In genomic region chr19:43851996-43852630, GRCm38 (mm10) we compare ENCODE assay signal across 11 mouse cellular contexts.
DNase-seq lines count a peak whose midpoint lies in the region; ATAC-seq and TF ChIP-seq lines count a peak whose summit lies in the region.
"Had no signal": no experiment of that assay in that cellular context is flagged by ENCODE, and none has a peak within 500 bp of the region (broad histone marks: within the 10 kb centered on the region; RNA-seq: fewer than 3 reads in every experiment).

No protein-coding gene starts in this region.

- no peaks in the 10 kb centered on the region for H3K9me3 ChIP-seq in liver, postnatal 0 days (ENCODE audit: low read length)
- no peaks in the 10 kb centered on the region for H3K9me3 ChIP-seq in liver, embryonic 12.5 days (replicated peaks)

- no peak overlapping the region for H3K27ac ChIP-seq in liver, postnatal 0 days (ENCODE audit: low read depth)
- no peak overlapping the region for H3K27ac ChIP-seq in liver, embryonic 12.5 days
- H3K27ac ChIP-seq: heart, adult 2 months; kidney, postnatal 0 days had no signal

- H3K9ac ChIP-seq in liver, postnatal 0 days (replicated peaks), result no peak overlapping the region
- no peak overlapping the region for H3K9ac ChIP-seq in liver, embryonic 12.5 days

- no peak overlapping the region for H3K4me3 ChIP-seq in liver, postnatal 0 days (ENCODE audit: low read depth, low read length)
- H3K4me3 ChIP-seq in liver, embryonic 12.5 days, result no peak overlapping the region
- H3K4me3 ChIP-seq: heart, adult 2 months had no signal

- peak; percentile 7; the same call in 1 of the 2 replicates for TF ChIP-seq CTCF in liver, postnatal 0 days (IDR thresholded peaks at IDR 0.05; ENCODE audit: low read depth)

- no peak overlapping the region for H3K4me2 ChIP-seq in liver, postnatal 0 days (ENCODE audit: low read depth, low read length)
- H3K4me2 ChIP-seq in liver, embryonic 12.5 days, result no peak overlapping the region

- peaks cover 60% of the 10 kb centered on the region for H3K36me3 ChIP-seq in liver, postnatal 0 days (replicated peaks; ENCODE audit: insufficient read depth, low read length)
- H3K36me3 ChIP-seq in liver, embryonic 12.5 days, result peaks cover 66% of the 10 kb centered on the region

- no peaks in the 10 kb centered on the region for H3K27me3 ChIP-seq in liver, postnatal 0 days (ENCODE audit: insufficient read depth, low read length)
- no peaks in the 10 kb centered on the region for H3K27me3 ChIP-seq in liver, embryonic 12.5 days (replicated peaks)
- H3K27me3 ChIP-seq: Patski had no signal

- 67% methylated on average over 21 of the region's 21 CpGs for WGBS in liver, postnatal 0 days (ENCODE audit: insufficient replicate concordance)
- 66% methylated on average over 21 of the region's 21 CpGs for WGBS in liver, embryonic 12.5 days (ENCODE audit: insufficient replicate concordance)

- DNase-seq in liver, postnatal 0 days, result peak; percentile 29
- peak; percentile 74 for DNase-seq in brain, adult 2 months (ENCODE audit: low read depth, low spot score)
- peak; percentile 89 for DNase-seq in induced T-regulatory cell, adult 2 months (ENCODE audit: low read depth)
- peak; percentile 54 for DNase-seq in thymus, postnatal 25 days
- DNase-seq in adrenal gland, adult 8-10 months, result no peak
- DNase-seq in left cerebral cortex, adult 18-20 months (ENCODE audit: low spot score in 2 of 2), result no peak
- DNase-seq in heart, postnatal 25 days (ENCODE audit: low spot score), result no peak
- DNase-seq: heart, adult 2 months had no signal

- no peaks in the 10 kb centered on the region for H3K4me1 ChIP-seq in liver, postnatal 0 days (ENCODE audit: insufficient read depth)
- H3K4me1 ChIP-seq in liver, embryonic 12.5 days, result no peaks in the 10 kb centered on the region

- no peak for TF ChIP-seq EP300 in liver, postnatal 0 days (IDR thresholded peaks at IDR 0.05; ENCODE audit: low read depth)

- intact Hi-C loops in heart, postnatal 25 days (cut with DNase I), result loop anchor here (5.0 kb wide), 3 partner anchors 55 to 105 kb away; partner anchors contain the start of gene Dnmbp

- no peak for ATAC-seq in liver, postnatal 0 days
- no peak for ATAC-seq in liver, embryonic 12.5 days
- ATAC-seq: Patski had no signal

Comparison
In these comparisons a context has a peak if more than half of its experiments do, and no peak if none do; other contexts are left out.
1. DNase-seq: peak in liver, postnatal 0 days (single experiment), brain, adult 2 months (single experiment), induced T-regulatory cell, adult 2 months (single experiment) and thymus, postnatal 25 days (single experiment); none in adrenal gland, adult 8-10 months (single experiment), left cerebral cortex, adult 18-20 months (0 of 2) and heart, postnatal 25 days (single experiment).